Mouse (Mus musculus): ENCODE measurements around the gene Herc6. TPM values are rescaled to one million over a fixed set of nuclear protein-coding genes. Genes with fewer than 3 reads are reported as not detected.

Gene Herc6
- polyA plus RNA-seq (2015; fragmentation: Nextera tagmentation; extraction: Ambion mirVana), result 3.8 and 4.9 TPM in 2 replicates

GRCm38 (mm10) chr6:57580881-57581548, at the start of gene Herc6:
Gene Herc6, plus strand, starts transcription at chr6:57581000.
- ATAC-seq (replicated peaks; ENCODE audit: low FRiP score), result peak; percentile 97
- Histone ChIP-seq H3K4me1 (0 out of 2 replicates have a peak, but pooled peaks cover 5% of the 10 kb centered on the region), H3K27ac (peak within 1 kb of the TSS; percentile 77), H3K27me3 (no peaks in the 10 kb centered on the region), H3K4me2 (peak within 1 kb of the TSS; percentile 89), H3K9ac (peak within 1 kb of the TSS; percentile 65), H3K9me3 (replicated peaks) (no peaks in the 10 kb centered on the region), H3K36me3 (no peaks in the 10 kb centered on the region), H3K4me3 (replicated peaks) (peak within 1 kb of the TSS; percentile 60)
- 1% methylated on average over 16 of the region's 16 CpGs for WGBS

- no peak for ATAC-seq (replicated peaks; ENCODE audit: low FRiP score)
These were observed 49.8 kb upstream of the Herc6 start for GRCm38 (mm10) chr6:57531011-57531410.

GRCm38 (mm10) chr6:57531441-57531840, 49.4 kb upstream of the Herc6 start:
- no peaks in the 10 kb centered on the region for H3K27me3 ChIP-seq
- H3K4me1 ChIP-seq, result peaks cover 11% of the 10 kb centered on the region
- H3K36me3 ChIP-seq, result no peaks in the 10 kb centered on the region
- no peak overlapping the region for H3K4me3 ChIP-seq (replicated peaks)
- ATAC-seq (replicated peaks; ENCODE audit: low FRiP score), result no peak
- no peaks in the 10 kb centered on the region for H3K9me3 ChIP-seq (replicated peaks)
- no peak overlapping the region for H3K4me2 ChIP-seq
- H3K9ac ChIP-seq, result no peak overlapping the region
- 53% methylated on average over 1 of the region's 1 CpGs for WGBS
- H3K27ac ChIP-seq, result no peak overlapping the region

More at GRCm38 (mm10) chr6:57531011-57531410, 49.8 kb upstream of the Herc6 start:
- Histone ChIP-seq H3K4me2 (no peak overlapping the region), H3K4me1 (peaks cover 11% of the 10 kb centered on the region), H3K9me3 (replicated peaks) (no peaks in the 10 kb centered on the region), H3K27me3 (no peaks in the 10 kb centered on the region), H3K27ac (no peak overlapping the region), H3K4me3 (replicated peaks) (no peak overlapping the region), H3K36me3 (no peaks in the 10 kb centered on the region), H3K9ac (no peak overlapping the region)
- WGBS, result 69% methylated on average over 4 of the region's 4 CpGs

DNA sequence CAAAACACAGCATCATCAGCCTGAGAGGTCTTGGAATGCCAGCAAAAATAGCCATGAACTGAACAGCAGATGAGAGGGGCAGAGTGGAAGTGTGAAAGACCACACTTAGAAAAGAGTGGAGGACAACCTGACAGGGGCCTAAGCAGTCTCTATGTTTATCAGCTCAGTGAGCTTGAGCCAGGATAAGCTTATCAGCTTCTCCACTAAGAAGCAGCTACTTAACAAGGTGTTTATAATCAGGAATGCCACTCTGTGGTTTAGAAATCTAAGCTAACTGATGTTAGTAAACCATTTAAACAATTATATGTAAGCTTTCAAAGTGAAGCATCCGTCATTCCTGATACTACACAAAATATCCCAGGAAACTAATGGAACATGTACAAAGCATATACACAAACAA, 48.8 kb upstream of the Herc6 start:
- H3K4me2 ChIP-seq, result no peak overlapping the region
- no peaks in the 10 kb centered on the region for H3K27me3 ChIP-seq
- no peaks in the 10 kb centered on the region for H3K36me3 ChIP-seq
- no peak overlapping the region for H3K27ac ChIP-seq
- 90% methylated on average over 1 of the region's 1 CpGs for WGBS
- no peak for ATAC-seq (replicated peaks; ENCODE audit: low FRiP score)
- H3K9ac ChIP-seq, result no peak overlapping the region
- H3K4me1 ChIP-seq, result peaks cover 11% of the 10 kb centered on the region
- H3K9me3 ChIP-seq (replicated peaks), result no peaks in the 10 kb centered on the region
- H3K4me3 ChIP-seq (replicated peaks), result no peak overlapping the region

DNA sequence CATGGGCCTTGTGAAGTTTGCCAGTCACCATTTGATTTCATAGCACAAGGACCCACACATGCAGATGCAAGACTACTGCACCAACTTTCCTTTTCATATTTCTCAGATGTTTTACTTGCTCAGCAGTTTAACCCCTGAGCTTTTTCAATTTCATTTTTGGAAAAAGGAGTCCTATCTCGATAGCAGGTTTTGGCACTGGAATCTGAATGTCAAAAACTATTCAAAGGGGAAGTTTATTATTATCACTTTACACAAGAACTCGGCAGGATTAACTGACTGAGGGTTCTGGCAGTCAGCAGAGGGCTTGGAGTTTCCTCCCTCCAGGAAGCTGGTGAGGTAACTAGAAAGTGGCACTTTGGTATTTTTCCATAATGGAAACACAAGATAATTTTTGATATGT, 47.4 kb upstream of the Herc6 start:
- 55% methylated on average over 2 of the region's 2 CpGs for WGBS
- Histone ChIP-seq H3K36me3 (no peaks in the 10 kb centered on the region), H3K9ac (no peak overlapping the region), H3K4me1 (peaks cover 11% of the 10 kb centered on the region), H3K4me2 (peak overlapping the region; percentile 87), H3K9me3 (replicated peaks) (no peaks in the 10 kb centered on the region), H3K27ac (no peak overlapping the region), H3K4me3 (replicated peaks) (peak overlapping the region; percentile 75), H3K27me3 (no peaks in the 10 kb centered on the region)
- ATAC-seq (replicated peaks; ENCODE audit: low FRiP score), result no peak

DNA sequence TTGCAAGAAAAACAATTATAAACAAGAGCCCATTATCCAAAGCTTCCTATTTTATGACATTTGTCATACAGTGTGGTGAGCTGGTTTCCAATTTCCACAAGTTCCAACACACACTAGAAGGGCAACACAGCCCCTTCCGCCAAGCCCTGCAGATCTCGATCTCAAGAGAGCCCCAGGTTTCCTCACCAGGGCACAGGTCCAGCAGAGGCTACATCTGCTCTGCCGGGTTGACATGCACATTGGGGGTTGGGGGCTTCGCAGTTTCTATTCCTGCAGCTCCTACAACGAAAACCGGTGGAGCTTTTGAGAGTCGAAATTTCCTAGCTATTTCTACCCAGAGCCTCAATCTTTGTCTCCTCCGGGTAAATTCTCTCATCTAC, 46.6 kb upstream of the Herc6 start:
- no peaks in the 10 kb centered on the region for H3K27me3 ChIP-seq
- ATAC-seq (replicated peaks; ENCODE audit: low FRiP score), result no peak
- under 1% methylated on average over 8 of the region's 8 CpGs for WGBS
- H3K9me3 ChIP-seq (replicated peaks), result no peaks in the 10 kb centered on the region
- peak overlapping the region; percentile 90 for H3K27ac ChIP-seq
- peak overlapping the region; percentile 75 for H3K4me3 ChIP-seq (replicated peaks)
- peaks cover 11% of the 10 kb centered on the region for H3K4me1 ChIP-seq
- H3K9ac ChIP-seq, result peak overlapping the region; percentile 63
- peak overlapping the region; percentile 87 for H3K4me2 ChIP-seq
- no peaks in the 10 kb centered on the region for H3K36me3 ChIP-seq

DNA sequence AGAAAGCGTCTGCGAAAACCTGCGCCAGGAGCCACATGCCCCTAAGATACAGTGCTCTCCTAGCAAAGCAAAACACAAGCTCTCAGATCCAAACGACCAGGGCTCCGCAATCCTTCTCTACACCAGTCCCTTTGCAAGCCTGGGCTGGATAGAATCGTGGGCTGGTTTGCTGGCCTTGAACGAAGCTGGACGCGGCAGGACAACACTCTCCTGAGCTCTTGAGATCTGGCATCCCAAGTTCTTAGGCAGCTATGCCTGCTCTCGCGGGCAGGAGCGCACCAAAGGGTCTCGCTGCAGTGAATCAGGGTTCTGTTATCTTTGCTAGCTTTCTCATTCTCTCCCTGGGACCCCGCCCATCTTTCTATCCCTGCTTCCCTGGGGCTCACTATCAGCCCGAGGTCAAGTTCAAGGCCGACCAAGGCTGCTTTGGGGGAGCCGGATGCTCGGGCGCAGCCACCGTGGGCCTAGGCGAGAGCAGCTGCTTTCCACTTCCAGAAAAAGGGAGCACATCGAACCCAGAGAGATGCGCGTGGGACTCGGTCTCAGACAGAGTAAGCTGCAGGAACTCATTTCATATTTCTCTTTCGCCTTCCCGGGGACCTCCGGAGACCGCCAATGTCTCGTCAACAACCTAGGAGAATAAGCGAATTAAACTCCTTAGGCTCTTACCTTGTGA, 46.1 kb upstream of the Herc6 start:
- ATAC-seq (replicated peaks; ENCODE audit: low FRiP score), result peak; percentile 35
- H3K4me3 ChIP-seq (replicated peaks), result peak overlapping the region; percentile 75

DNA sequence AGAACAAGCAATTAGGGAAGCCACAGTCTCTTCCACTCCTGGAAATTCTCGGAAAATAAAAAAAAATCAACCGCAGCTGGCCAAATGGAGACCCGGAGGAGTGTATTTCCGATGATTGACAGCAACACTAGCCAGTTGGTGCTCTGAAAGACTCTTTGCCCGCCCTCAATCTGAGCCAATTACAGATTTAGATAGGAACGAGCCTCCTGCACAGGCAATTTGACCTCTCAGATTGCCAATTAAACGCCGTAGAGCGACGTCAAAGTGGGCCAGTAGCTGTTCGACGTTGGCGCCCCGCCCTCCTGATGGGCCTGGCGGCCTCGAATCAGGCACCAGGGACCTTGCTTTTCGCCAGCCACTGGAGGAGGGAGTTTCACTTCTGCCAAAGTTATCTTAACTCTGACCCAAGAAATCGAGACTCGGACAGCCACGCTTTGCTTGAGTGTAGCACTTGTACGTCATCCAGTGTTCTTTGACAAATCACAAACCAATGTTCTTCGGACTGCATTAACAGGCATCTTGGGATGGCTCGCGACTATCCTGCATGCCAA, 45.3 kb upstream of the Herc6 start, which contains the start of gene Ppm1k:
Ppm1k (minus strand) TSS at position 83 of the 551 bp plus-strand sequence.
- Histone ChIP-seq H3K4me3 (replicated peaks) (peak within 1 kb of the TSS; percentile 75), H3K36me3 (no peaks in the 10 kb centered on the region), H3K27me3 (no peaks in the 10 kb centered on the region), H3K9ac (peak within 1 kb of the TSS; percentile 63), H3K4me2 (peak within 1 kb of the TSS; percentile 87), H3K4me1 (peaks cover 11% of the 10 kb centered on the region), H3K27ac (peak within 1 kb of the TSS; percentile 92), H3K9me3 (replicated peaks) (no peaks in the 10 kb centered on the region)
- ATAC-seq (replicated peaks; ENCODE audit: low FRiP score), result peak; percentile 98
- 0% methylated on average over 24 of the region's 24 CpGs for WGBS

More for the DNA sequence above, 46.1 kb upstream of the Herc6 start:
- Histone ChIP-seq H3K9ac (peak overlapping the region; percentile 63), H3K4me2 (peak overlapping the region; percentile 87), H3K27me3 (no peaks in the 10 kb centered on the region), H3K4me1 (peaks cover 11% of the 10 kb centered on the region), H3K36me3 (no peaks in the 10 kb centered on the region), H3K27ac (peak overlapping the region; percentile 90), H3K9me3 (replicated peaks) (no peaks in the 10 kb centered on the region)
- under 1% methylated on average over 31 of the region's 31 CpGs for WGBS

- Histone ChIP-seq H3K27ac (peak overlapping the region; percentile 92), H3K27me3 (no peaks in the 10 kb centered on the region), H3K4me2 (peak overlapping the region; percentile 87), H3K4me3 (replicated peaks) (peak overlapping the region; percentile 75), H3K36me3 (no peaks in the 10 kb centered on the region), H3K4me1 (peaks cover 11% of the 10 kb centered on the region), H3K9ac (peak overlapping the region; percentile 50), H3K9me3 (replicated peaks) (no peaks in the 10 kb centered on the region)
- WGBS, result 19% methylated on average over 14 of the region's 14 CpGs
- peak; percentile 70 for ATAC-seq (replicated peaks; ENCODE audit: low FRiP score)
These were observed 44.7 kb upstream of the Herc6 start for GRCm38 (mm10) chr6:57535971-57536669.

GRCm38 (mm10) chr6:57537887-57538286, 42.9 kb upstream of the Herc6 start:
- Histone ChIP-seq H3K9me3 (replicated peaks) (no peaks in the 10 kb centered on the region), H3K36me3 (no peaks in the 10 kb centered on the region), H3K9ac (no peak overlapping the region), H3K4me1 (peaks cover 11% of the 10 kb centered on the region), H3K27me3 (no peaks in the 10 kb centered on the region), H3K4me2 (no peak overlapping the region), H3K4me3 (replicated peaks) (no peak overlapping the region), H3K27ac (no peak overlapping the region)
- 84% methylated on average over 5 of the region's 5 CpGs for WGBS
- ATAC-seq (replicated peaks; ENCODE audit: low FRiP score), result no peak

DNA sequence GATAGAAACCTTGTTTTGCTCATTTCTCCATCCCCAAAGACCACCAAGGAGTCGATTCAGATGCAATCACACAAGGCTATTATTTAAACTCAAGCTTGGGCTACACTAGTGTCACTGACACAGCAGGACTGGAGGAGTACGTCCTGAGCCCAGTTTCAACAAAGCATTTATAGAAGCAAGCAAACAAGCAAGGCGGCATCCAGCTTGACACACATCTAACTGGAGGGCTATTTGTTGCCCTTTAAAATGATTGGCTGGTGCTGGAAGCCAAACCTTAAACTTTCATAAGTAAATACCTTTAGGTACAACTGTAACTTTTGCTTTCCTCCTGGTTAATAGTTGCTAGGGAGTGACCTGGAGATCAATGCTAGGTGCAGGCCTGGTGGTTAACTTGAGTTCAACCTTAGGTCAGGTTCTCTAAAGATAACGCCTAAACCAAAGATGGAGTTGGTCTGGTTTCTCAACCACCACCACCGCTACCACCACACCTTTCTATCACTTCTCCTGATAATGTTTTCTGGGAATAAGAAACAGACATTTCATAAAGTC, 39.8 kb upstream of the Herc6 start:
- Histone ChIP-seq H3K4me1 (no peaks in the 10 kb centered on the region), H3K9ac (no peak overlapping the region), H3K27ac (no peak overlapping the region), H3K4me2 (no peak overlapping the region), H3K9me3 (replicated peaks) (no peaks in the 10 kb centered on the region), H3K36me3 (no peaks in the 10 kb centered on the region), H3K4me3 (replicated peaks) (no peak overlapping the region), H3K27me3 (no peaks in the 10 kb centered on the region)
- no peak for ATAC-seq (replicated peaks; ENCODE audit: low FRiP score)
- WGBS, result 83% methylated on average over 5 of the region's 5 CpGs

Measured in kidney, embryonic 15.5 days (tissue).